ENCODE assay signal across 12 mouse cellular contexts in genomic region chr1:159924105-159924504, GRCm38 (mm10).
DNase-seq lines count a peak whose midpoint lies in the region; ATAC-seq and TF ChIP-seq lines count a peak whose summit lies in the region.
"Had no signal": no experiment of that assay in that cellular context is flagged by ENCODE, and none has a peak within 500 bp of the region (broad histone marks: within the 10 kb centered on the region; RNA-seq: fewer than 3 reads in every experiment).

No protein-coding gene starts in this region.

- H3K36me3 ChIP-seq in kidney, adult 2 months (ENCODE audit: control insufficient read depth, insufficient read depth, low read length), result no peaks in the 10 kb centered on the region
- H3K36me3 ChIP-seq in kidney, embryonic 16.5 days (ENCODE audit: insufficient read depth, low read length), result no peaks in the 10 kb centered on the region
- H3K36me3 ChIP-seq: midbrain, embryonic 10.5 days had no signal

- peak; percentile 20 for DNase-seq in adrenal gland, postnatal 10 days
- DNase-seq in adrenal gland, adult (ENCODE audit: inconsistent age in 2 of 2, low spot score in 1 of 2), result no peak
- DNase-seq in kidney, adult 2 months, result peak; percentile 25
- peak; percentile 36 to 53 for DNase-seq in right cerebral cortex, adult 2 months (ENCODE audit: low spot score in 2 of 2)
- DNase-seq in right cerebral cortex, postnatal 14 days, result no peak
- DNase-seq in testis, postnatal 14 days (ENCODE audit: low spot score), result no peak
- no peak for DNase-seq in cerebellum, adult 2 months
- DNase-seq: cerebellum, postnatal 36 days; liver; right cerebral cortex, postnatal 25 days had no signal

- no peak overlapping the region for H3K27ac ChIP-seq in kidney, adult 2 months (ENCODE audit: insufficient read depth, low read depth, low read length)
- no peak overlapping the region for H3K27ac ChIP-seq in kidney, embryonic 16.5 days (ENCODE audit: low read length)
- H3K27ac ChIP-seq in cerebellum, adult 2 months (ENCODE audit: insufficient read depth, low read length), result no peak overlapping the region
- H3K27ac ChIP-seq: midbrain, embryonic 10.5 days had no signal

- no peak for TF ChIP-seq CTCF in kidney, adult 2 months (conservative IDR thresholded peaks at IDR 0.05; ENCODE audit: insufficient read depth, insufficient read length, low read depth, low read length)
- no peak for TF ChIP-seq CTCF in cerebellum, adult 2 months (IDR thresholded peaks at IDR 0.05; ENCODE audit: borderline replicate concordance, insufficient read depth, low read depth, low read length)

- no peak for TF ChIP-seq POLR2A in kidney, adult 2 months (IDR thresholded peaks at IDR 0.05; ENCODE audit: low read depth, low read length)
- TF ChIP-seq POLR2A in cerebellum, adult 2 months (IDR thresholded peaks at IDR 0.05; ENCODE audit: borderline replicate concordance, insufficient read depth, low read length), result no peak

- H3K4me1 ChIP-seq in kidney, adult 2 months (ENCODE audit: control insufficient read depth, insufficient read depth, low read length), result peaks cover 2% of the 10 kb centered on the region; the same call in 1 of the 2 replicates
- 0 out of 2 replicates have a peak, but pooled peaks cover 2% of the 10 kb centered on the region for H3K4me1 ChIP-seq in kidney, embryonic 16.5 days (ENCODE audit: insufficient read depth, low read length)
- H3K4me1 ChIP-seq in cerebellum, adult 2 months (ENCODE audit: control insufficient read depth, insufficient read depth, low read length), result no peaks in the 10 kb centered on the region
- H3K4me1 ChIP-seq: midbrain, embryonic 10.5 days had no signal

- no peaks in the 10 kb centered on the region for H3K9me3 ChIP-seq in kidney, embryonic 16.5 days (ENCODE audit: low read length)
- H3K9me3 ChIP-seq: midbrain, embryonic 10.5 days had no signal

- no peak overlapping the region for H3K9ac ChIP-seq in kidney, embryonic 16.5 days (replicated peaks; ENCODE audit: low read length)

- H3K4me3 ChIP-seq in kidney, adult 2 months (ENCODE audit: insufficient read depth, low read depth, low read length), result no peak overlapping the region
- no peak overlapping the region for H3K4me3 ChIP-seq in kidney, embryonic 16.5 days (ENCODE audit: low read length)
- no peak overlapping the region for H3K4me3 ChIP-seq in cerebellum, adult 2 months (replicated peaks; ENCODE audit: insufficient read depth, low read depth, low read length)
- H3K4me3 ChIP-seq: midbrain, embryonic 10.5 days had no signal

- WGBS in kidney, adult 2 months, result 83% methylated on average over 4 of the region's 4 CpGs
- 79% methylated on average over 4 of the region's 4 CpGs for WGBS in kidney, embryonic 16.5 days
- WGBS in cerebellum, adult 2 months, result 39% methylated on average over 4 of the region's 4 CpGs

- ATAC-seq in kidney, embryonic 16.5 days (ENCODE audit: low FRiP score, low TSS enrichment), result no peak

- no peak overlapping the region for H3K4me2 ChIP-seq in kidney, embryonic 16.5 days (replicated peaks; ENCODE audit: low read depth, low read length)

- H3K27me3 ChIP-seq in kidney, adult 2 months (replicated peaks; ENCODE audit: control insufficient read depth, insufficient read depth, low read length), result no peaks in the 10 kb centered on the region; the same call in 1 of the 2 replicates
- H3K27me3 ChIP-seq in kidney, embryonic 16.5 days (ENCODE audit: insufficient read depth, low read length), result no peaks in the 10 kb centered on the region
- no peaks in the 10 kb centered on the region for H3K27me3 ChIP-seq in cerebellum, adult 2 months (ENCODE audit: control insufficient read depth, insufficient read depth, low read length)

Comparison
In these comparisons a context has a peak if more than half of its experiments do, and no peak if none do; other contexts are left out.
1. DNase-seq: peak in adrenal gland, postnatal 10 days (single experiment), kidney, adult 2 months (single experiment) and right cerebral cortex, adult 2 months (2 of 2); none in adrenal gland, adult (0 of 2), right cerebral cortex, postnatal 14 days (single experiment), testis, postnatal 14 days (single experiment) and cerebellum, adult 2 months (0 of 2).